Mouse (Mus musculus) spleen, adult 2 months (tissue): ENCODE data around the gene Usp22.

Source experiments
- CTCF ChIP-seq: fragments of 200-500 bp; IDR thresholded peaks from 2 replicates; pipeline ENCODE4 v1.5.1; 2011; ENCODE audit warnings: mild to moderate bottlenecking, inconsistent platforms; ENCODE audit not compliant: insufficient read depth, insufficient read length, insufficient replicate concordance; ENCODE audit errors: extremely low read depth
- POLR2A ChIP-seq: fragments of 200-500 bp; IDR thresholded peaks from 2 replicates; pipeline ENCODE4 v1.6.1; 2011; ENCODE audit warnings: low read depth, low read length, inconsistent platforms

- TF ChIP-seq CTCF (no peak), POLR2A (no peak)
Measured at GRCm38 (mm10) chr11:61132943-61133342, 41.9 kb downstream of the Usp22 start.
